Mouse (Mus musculus): ENCODE measurements around the gene Tspear.
"Not testable (repeated sequence)": the region's sequence is repeated elsewhere in the genome, so short reads cannot be mapped to it uniquely, and the experiment has no call there.

Tspear gene

DNA sequence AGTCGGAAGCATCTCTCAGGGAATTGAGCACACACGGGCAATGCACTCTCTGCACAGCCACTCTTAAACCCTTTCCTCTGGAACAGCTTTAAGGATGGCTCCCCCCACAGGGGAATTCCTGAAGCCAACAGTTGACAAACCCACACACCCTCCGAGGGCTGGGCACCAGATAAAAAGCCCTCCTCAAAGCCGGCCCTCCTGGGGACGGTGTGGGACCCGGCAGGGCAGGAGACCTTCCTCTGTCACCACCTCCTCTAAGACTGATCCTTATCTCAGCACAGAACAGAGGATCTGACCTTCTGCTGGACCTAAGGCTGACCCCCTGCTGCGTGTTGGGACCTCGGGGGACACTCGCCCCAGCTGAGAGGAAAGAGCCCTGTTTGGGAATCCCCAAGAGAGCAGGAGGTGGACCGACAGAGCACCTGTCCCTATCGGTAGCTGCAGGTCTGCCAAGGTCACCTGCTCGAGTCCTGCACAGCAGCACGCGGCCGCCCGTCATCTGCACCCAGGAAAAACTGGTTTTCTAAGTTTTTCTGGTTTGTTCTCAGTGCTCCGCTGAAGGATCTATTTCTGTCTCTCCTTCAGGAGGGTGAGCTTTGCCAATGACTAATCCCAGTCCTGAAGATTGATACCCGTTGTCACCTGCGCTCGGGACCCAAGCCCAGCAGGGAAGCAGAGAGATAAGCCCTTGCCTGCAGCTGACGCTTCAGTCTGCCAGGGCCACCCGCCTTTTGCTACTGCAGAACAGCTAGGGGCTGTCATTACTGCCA, at the start of gene Tspear:
Gene Tspear, plus strand, starts transcription at position 675 of the 770 bp plus-strand sequence.
- no peak for DNase-seq (ENCODE audit: low spot score)

DNA sequence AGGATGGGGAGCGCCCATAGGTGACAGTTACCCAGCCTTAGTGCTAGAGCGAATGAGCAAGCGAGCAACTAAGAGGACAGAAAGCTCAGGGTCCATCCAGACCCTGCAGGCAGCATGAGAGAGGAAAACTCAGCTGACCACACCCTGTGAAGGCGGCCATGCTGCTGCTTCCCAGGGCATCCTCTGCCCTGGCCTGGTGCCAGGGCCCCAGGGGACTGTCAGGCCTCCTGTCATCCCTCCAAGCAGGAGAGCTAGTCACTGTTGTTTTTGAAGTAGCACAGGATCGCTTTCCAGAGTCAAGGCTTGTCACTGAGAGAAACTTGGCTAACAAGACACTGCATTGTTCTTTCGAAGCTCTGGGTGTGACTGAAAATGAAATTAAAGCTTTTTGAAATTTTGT, 47.4 kb upstream of the Tspear start:
- no peak for DNase-seq (ENCODE audit: low spot score)

DNA sequence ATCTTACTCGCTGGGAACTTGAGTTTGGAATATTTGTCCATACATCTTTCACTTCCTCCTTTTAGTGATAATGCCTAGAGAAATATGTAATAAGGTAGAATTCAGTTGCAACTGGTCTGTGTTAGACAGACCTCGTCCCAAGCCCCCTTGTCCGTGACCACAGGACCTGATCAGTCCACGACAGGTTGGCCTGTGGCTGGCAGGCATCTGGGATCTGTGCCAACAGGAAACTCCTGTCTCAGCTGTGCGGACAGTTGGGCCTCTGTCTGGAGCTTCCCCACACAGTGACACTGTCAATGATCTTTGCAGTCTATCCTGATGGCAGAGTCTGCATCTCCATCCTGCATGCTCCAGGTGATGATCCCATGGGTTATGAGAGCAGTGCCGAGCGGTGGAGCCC, 43.2 kb upstream of the Tspear start:
- DNase-seq (ENCODE audit: low spot score), result no peak

DNA sequence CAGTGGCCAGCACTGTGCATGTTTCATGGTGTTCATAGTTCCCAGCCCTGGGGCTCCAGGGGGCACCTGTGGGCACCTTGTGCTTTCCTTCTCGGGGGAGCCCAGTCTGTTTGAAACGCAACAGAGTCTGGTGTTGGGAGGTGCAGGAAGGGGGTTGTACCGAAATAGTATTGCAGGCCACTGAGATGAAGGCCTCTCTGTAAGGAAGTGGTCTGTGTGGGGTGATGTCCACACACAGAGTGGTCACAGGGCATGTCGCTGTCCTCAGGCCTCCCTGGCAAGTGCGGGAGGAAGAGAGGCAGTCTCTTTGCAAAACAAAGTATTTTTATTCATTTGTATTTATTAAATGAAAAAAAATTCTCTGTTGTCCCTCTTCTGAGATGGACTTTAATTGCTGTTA, 40.8 kb upstream of the Tspear start:
- DNase-seq (ENCODE audit: low spot score), result no peak

DNA sequence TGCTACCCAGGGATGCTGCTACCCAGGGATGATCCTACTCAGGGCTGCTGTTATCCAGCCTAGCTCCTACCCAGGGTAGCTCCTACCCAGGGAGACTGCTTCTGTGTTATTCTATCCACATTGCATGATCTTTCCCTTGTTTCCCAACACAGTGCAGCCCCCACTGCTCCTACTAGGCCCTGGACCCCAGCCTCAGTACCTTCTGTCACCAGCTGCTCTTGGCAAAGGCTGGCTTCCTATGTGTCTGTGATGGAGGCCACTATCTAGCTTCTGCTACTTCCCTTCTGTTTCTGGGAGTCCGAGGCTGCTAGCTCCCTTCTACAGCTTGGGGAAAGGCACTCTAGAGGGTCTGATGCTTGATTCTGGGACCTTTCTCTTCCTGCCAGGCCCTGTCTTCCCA, 38.9 kb upstream of the Tspear start:
- DNase-seq (ENCODE audit: low spot score), result no peak

DNA sequence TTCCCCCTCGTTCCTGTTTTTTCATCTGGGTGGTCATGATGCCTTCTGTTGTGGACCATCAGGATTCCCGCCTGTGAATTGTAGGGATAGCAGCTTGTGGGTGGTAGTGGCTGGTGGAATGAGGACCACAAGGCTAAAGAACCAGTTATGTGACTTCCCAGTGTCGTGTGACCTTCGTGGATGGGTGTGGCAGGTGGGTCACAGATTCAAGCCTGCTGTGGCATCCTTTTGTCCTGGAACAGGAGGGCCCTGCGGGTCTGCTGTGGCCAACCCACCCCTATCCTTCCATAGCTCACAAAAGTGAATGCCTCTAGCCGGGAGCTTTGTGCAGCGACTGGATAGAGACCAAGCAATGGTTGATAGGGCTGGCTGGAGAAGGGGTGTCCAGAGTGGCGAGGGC, 38.5 kb upstream of the Tspear start:
- DNase-seq (ENCODE audit: low spot score), result no peak

DNA sequence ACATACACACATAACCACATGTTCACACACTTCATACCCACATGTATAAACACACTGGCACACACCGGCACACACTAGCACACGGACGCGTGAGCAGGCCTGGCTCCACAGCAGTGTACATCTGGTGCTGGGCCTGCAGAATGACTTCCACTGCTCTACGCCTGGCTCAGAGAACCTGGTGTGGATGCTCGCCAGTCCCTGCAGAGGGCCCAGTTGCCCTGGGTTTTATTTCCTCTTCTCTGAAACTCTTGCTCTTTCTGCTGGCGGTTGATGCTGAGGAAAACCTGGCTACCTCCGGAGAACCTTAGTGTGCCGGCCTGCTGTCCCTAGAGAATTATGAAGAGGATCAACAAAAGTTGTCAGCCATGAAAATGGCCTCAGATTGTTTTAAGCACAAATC, 34.3 kb upstream of the Tspear start:
- DNase-seq (ENCODE audit: low spot score), result no peak

DNA sequence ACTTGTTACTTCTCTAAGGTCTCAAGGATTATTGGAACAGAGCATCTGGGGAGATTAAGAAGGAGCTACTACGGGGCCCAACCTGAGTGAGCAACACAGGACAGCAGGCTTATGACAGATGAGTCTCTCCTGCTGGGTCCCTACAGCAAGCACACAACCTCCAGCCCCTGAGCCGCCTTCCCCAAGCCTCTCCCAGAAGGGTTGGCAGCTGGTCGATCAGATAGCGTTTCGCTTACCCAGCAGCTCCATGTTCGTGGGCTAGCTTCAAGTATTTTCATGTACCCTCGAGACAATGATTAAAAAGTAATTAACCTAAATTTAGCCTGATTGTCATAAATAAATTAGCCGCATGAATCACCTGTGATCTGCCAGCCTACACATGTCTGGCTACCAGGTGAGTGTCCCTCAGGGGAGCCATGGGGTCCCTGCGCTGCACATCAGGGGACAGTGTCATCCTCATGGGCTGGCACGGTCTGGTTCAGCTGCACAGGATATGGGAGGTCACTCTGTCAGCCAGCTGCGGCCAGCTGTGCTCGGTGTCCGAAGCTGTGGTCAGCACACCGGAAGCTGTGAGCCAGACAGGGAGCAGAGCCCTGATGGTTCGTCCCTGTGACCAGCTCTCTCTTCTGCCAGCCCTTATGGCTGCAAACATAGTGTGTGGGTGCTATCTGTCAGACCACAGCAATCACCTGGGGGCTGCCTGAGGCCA, 27.9 kb upstream of the Tspear start:
- no peak for DNase-seq (ENCODE audit: low spot score)

DNA sequence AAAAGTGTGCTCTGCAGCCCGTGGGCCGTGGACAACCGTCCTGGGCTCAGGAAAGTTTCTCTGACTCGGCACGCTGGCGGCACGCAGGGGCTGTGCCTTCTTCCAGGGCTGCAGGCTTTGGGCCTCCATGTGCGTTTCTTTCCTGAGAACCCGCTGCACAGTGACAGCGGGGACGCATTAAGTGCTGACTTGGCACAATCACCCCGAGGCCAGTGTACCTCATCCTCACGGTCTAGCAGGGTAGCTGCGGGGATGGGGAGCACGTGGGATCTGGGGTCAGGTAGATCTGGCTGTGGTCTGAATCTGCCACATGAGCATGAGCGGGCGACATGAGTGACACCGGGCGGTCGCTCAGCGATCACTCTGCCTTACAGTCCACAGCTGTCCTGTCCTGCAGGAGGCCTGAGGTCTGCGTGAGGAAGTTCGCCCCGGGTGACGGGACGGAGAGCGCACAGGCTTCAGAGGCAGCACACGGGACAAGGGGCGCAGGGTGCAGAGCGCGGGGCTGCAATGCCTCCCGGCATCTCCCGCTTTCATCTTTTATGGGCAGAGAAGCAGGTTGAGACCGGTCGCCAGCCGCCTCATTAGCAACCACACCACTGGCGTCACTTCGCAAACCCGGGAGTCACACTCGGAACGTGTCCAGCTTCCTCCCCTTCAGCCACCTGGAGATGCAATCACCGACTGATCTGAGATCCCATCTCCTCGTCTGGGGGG, 22.3 kb upstream of the Tspear start:
- DNase-seq (ENCODE audit: low spot score), result no peak

DNA sequence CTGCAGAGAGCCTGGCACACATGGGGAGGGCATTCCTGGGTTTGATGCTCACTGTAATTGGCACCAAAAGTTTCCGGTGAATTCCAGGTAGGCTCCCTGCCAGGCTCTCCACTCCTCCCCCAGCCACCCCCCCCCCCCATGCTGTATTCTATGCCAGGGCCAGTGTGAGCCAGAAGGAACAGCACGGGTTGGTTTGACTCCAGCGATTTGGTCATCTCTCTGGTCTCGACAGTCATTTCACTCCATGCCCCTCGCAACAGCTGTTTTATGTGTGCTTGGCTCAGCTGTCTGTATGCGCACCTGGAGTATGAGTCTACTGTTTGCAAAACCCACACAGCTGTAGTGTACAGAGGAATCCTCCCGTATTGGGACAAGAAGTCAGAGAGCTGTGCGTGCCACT, 20.0 kb upstream of the Tspear start:
- no peak for DNase-seq (ENCODE audit: low spot score)

DNA sequence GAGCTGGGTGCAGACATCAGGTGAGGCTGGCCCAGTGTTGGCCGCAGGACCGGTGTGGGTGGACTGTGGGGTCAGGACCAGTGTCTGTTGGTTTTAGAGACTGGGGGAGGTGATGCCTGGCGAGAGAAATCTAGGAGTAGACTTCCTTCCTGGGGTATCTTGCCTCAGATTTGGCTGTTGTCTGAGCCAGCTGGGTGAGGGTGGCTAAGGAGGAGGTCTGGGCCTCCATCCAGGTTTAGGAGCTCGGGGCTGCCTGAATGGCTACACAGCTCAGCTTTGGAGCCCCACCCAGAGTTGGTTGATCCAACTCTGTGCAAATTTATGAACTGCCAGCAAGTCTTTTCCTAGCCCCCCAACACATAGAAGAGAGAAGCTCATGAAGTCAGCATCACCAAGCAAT, 19.0 kb upstream of the Tspear start:
- no peak for DNase-seq (ENCODE audit: low spot score)

DNA sequence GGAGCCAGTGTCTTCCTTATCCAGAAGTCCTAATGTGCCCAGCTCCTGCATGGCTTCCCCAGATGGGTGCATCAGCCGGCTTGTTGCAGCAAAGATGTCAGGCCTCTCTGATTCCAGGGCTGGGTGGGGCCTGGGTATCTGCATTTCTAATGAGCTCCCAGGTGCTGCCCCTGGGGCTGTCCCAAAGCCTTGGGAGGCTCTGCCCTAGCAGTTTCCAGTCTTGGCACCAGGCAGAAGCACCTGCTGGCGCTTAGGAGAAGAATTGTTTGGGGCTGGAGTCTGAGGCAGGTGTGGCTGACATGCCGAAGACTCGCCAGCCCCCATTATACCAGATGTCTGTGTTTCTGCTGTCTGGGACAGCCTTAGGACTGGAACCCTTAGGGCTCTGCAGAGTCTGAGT, 15.7 kb upstream of the Tspear start:
- no peak for DNase-seq (ENCODE audit: low spot score)

DNA sequence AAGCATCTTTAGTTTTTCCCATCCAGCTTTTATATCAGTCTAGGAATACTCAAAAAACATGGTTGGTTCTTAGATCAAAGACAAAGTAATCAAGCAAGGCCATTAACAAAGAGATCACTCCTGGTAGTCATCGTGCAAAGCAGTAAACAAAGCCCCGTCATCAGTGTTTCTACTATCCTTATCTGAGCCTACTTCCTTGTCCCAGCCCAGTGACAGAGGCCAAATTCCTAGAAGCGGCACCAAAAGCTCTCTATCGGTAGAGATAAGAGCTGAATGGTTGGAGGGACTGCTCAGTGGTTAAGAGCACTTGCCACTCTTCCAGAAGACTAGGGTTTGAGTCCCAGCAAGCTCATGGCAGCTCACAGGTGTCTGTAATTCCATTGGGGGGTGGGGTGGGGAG, 14.8 kb upstream of the Tspear start:
- DNase-seq (ENCODE audit: low spot score), result no peak

DNA sequence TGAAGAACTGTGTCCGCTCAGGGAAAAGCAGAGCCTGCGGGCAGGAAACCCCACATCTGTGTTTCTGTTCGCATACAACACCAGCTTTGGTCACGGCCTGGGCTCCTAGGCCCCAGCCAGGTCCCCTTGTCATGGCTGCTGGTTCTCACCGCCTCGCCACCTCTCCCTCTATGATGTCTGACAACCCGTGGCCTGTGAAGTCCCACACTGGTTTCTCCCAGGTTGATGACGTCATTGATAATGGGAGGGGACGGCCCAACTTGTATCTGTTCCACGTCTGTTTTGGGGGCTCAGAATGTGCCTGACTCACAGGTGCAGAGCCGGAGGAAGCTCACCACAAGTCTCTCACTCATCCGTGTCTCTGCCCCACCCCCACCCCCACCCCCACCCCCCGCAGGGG, 12.6 kb upstream of the Tspear start:
- no peak for DNase-seq (ENCODE audit: low spot score)

DNA sequence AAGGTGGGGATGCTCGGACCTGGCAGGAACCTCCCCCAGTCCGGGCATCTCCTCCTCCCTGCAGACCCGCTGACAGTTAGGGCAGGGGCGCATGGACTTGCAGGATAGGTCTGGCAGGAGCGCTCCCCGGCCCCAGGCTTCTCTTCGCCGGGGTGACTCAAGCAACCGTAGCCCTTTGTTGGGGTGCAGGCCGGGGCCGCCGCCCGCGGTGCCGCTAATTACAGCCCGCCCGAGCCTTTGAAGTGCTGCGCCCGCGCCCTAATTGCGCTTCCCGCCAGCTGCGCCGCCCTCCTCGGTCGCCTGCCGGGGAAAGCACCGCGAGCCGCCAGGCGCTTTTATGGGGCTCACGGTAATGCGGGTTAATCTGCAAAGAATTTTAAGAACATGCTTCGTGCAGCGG, 8.8 kb upstream of the Tspear start:
- DNase-seq (ENCODE audit: low spot score), result no peak

DNA sequence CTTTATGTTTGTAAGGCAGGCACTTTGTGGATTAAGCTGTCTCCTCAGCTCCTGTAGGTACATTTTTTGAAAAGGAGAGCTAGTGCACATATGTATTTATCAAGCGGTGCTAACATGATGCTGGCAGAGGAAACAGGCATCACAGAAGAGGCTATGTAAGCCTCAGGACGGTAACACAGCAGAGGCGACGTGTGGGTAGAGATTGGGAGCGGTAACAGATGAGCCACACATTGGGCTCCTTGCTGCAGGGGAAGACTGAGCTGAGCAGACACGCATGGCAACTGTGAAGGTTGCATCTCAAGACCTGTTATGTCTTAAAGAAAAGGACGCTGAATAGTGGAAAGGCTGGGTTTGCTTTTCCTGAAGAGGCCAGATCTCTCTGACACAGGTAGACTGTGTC, 3.4 kb upstream of the Tspear start:
- no peak for DNase-seq (ENCODE audit: low spot score)

DNA sequence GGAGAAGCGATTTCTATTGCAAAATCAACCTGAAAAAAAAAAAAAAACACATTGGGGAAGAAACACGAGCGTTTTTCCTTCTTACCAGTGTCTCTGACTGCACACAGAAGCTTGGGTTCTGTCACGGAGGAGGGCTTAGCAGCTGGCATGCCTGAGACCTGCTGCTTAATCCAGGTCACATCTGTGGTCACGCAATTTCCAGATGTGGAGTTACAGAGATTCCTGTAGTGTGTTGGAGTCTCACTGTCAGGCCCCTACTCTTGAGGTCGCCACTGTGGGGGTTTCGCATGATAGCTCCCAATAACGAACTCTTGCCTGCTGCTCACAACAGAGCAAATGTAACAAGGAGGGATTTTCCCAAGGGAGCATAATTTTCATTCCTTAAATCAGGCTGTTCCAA, 2.2 kb upstream of the Tspear start:
- DNase-seq (ENCODE audit: low spot score), result no peak

DNA sequence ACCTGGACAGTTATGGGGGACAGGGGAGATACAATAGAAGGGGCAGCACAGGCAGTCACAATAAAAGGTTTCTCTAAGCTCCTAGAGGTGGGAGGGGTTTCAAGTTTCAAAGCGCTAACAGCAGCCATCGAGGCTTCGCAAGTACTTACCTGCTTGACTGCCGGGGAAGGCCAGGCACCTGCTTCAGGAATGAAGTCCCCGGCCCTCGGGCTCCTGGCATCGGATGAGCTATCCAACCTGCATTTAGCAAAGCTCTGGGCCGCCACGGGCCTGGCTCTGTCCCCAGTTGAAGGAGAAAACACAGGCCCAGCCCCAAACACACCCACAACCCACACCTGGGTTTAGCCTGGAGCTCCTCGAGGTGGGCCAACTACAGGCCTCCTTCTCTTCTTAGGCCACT, 652 bp downstream of the Tspear start:
- no peak for DNase-seq (ENCODE audit: low spot score)

DNA sequence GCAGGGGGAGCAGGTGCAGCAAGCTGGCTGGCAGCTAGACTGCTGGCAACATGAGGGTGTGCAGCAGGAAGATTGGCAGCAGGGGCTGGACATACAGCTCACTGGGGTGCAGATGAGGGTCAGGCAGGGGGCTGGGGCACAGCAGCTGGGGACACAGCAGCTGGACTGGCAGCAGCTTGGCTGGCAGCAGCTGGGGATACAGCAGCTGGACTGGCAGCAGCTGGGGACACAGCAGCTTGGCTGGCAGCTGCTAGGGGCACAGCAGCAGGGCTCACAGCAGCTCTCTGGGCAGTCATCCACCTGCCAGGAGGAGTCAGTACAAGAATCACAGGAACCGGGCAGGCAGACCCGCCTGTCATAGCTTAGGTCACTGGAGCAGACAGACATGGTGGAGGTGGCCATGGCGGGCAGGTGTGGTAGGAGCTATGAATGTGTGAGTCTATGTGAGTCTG, 4.0 kb downstream of the Tspear start, which contains the start of gene Gm19402:
Gene Gm19402, minus strand, starts transcription at position 402 of the 452 bp plus-strand sequence.
- not testable (repeated sequence) for DNase-seq (ENCODE audit: low spot score)

DNA sequence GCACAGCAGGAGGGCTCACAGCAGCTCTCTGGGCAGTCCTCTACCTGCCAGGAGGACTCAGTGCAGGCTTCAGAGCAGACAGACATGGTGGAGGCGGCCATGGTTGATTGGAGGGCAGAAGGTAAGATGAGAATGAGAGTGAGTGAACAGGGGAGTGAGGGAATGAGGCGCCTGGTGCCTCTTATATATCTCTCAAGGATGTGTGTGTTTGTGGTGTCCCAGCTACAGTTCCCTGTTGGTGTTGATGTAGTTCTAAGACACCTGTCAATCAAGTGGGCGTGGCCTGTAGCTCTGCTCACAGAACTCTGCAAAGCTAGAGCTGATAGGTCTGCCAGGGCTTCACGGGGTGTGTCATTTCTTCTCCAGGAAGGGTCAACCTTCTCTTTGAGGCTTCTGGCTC, 10.8 kb downstream of the Tspear start, which contains the start of gene Gm9508:
Gene Gm9508, minus strand, starts transcription at position 101 of the 400 bp plus-strand sequence.
- DNase-seq (ENCODE audit: low spot score), result no peak

DNA sequence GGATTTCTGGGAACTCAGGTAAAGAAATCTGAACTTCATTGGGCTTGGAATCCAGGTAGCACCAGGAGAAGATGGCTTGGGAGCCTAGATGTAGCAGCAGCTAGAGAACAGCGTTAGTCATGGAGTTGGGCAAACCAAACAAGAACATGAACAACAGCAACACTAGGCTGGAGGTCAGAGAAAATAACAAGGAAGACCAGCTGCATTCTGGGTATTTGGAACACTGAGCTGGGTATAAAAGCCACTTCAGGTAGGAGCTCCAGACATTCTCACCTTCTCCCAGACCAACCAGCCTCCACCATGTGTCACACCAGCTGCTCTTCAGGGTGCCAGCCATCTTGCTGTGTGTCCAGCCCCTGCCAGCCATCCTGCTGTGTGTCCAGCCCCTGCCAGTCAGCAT, 20.0 kb downstream of the Tspear start, which contains the start of gene Gm10272:
Gene Gm10272, plus strand, starts transcription at position 301 of the 400 bp plus-strand sequence.
- DNase-seq (ENCODE audit: low spot score), result no peak

DNA sequence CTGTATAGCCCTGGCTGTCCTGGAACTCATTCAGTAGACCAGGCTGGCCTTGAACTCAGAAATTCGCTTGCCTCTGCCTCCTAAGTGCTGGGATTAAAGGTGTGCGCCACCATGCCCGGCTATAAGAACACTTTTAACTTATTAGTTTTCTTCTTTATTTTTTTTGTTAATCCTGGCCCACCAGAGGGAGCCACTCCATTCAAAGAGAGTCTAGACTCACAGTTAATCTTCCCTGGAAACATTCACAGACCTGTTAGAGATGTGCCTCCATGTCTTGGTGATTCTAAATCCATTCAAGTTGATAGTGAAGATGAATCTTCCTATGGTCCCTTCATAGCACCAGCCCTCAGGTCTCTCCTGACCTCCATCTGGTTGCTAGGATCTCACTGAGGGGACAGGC, 23.5 kb downstream of the Tspear start:
- no peak for DNase-seq (ENCODE audit: low spot score)

DNA sequence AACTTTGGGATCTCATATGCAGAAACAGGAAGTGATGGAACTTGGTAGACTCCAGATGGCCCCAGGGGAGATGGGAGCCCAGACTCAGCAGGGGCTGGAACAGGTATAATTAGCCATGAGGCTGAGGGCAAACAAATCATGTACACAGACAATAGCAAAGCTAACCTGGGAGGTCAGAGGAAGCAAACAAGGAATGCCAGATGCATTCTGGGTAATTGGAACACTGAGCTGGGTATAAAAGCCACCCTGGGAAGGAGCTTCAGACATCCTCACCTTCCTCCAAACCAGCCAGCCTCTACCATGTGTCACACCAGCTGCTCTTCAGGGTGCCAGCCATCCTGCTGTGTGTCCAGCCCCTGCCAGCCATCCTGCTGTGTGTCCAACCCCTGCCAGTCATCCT, 24.8 kb downstream of the Tspear start, which contains the start of gene Gm10024:
Gene Gm10024, plus strand, starts transcription at position 301 of the 400 bp plus-strand sequence.
- not testable (repeated sequence) for DNase-seq (ENCODE audit: low spot score)

All from urinary bladder, postnatal 10 days (tissue).